Mouse (Mus musculus) embryonic facial prominence, embryonic 11.5 days (tissue): ENCODE data around the gene Terf2ip. TPM values are rescaled to one million over a fixed set of nuclear protein-coding genes. Genes with fewer than 3 reads are reported as not detected.

Source experiments
- ATAC-seq: fragments of 200-750 bp; cut with Nextera tagmentation; replicated peaks from 2 replicates; pipeline ENCODE4 v1.8.0; 2017; ENCODE audit warnings: low read depth; ENCODE audit not compliant: insufficient number of reproducible peaks, low FRiP score, low TSS enrichment
- DNase-seq: peaks from one replicate; pipeline ENCODE4 v3.0.0-alpha.2; 2015; ENCODE audit warnings: low spot score
- H3K27ac ChIP-seq: fragments of 300-500 bp; sonication (generic); replicated peaks from 2 replicates; pipeline ENCODE4 v1.5.1; 2014; ENCODE audit warnings: mild to moderate bottlenecking, low read depth, low read length, control low read depth
- H3K27me3 ChIP-seq: fragments of 300-500 bp; sonication (generic); 2 replicates; pipeline ENCODE4 v1.6.1; 2014; ENCODE audit warnings: mild to moderate bottlenecking, low read length, moderate library complexity, mixed read lengths; ENCODE audit not compliant: control insufficient read depth, insufficient read depth
- H3K36me3 ChIP-seq: fragments of 300-500 bp; sonication (generic); replicated peaks from 2 replicates; pipeline ENCODE4 v1.6.1; 2014; ENCODE audit warnings: low read depth, mild to moderate bottlenecking, low read length, moderate library complexity, mixed read lengths; ENCODE audit not compliant: control insufficient read depth, insufficient read depth
- H3K4me1 ChIP-seq: fragments of 300-500 bp; sonication (generic); 2 replicates; pipeline ENCODE4 v1.6.1; 2014; ENCODE audit warnings: low read length, mixed read lengths; ENCODE audit not compliant: control insufficient read depth, insufficient read depth
- H3K4me2 ChIP-seq: fragments of 300-500 bp; sonication (generic); 2 replicates; pipeline ENCODE4 v1.6.1; 2014; ENCODE audit warnings: low read depth, mild to moderate bottlenecking, control low read depth, low read length, moderate library complexity
- H3K4me3 ChIP-seq: fragments of 300-500 bp; sonication (generic); 2 replicates; pipeline ENCODE4 v1.5.1; 2014; ENCODE audit warnings: low read depth, low read length, control low read depth
- H3K9ac ChIP-seq: fragments of 300-500 bp; sonication (generic); replicated peaks from 2 replicates; pipeline ENCODE4 v1.6.1; 2014; ENCODE audit warnings: mild to moderate bottlenecking, control low read depth, low read length
- H3K9me3 ChIP-seq: fragments of 300-500 bp; sonication (generic); replicated peaks from 2 replicates; pipeline ENCODE4 v1.6.1; 2016; ENCODE audit warnings: mild to moderate bottlenecking, low read length, inconsistent platforms, mixed read lengths; ENCODE audit not compliant: control insufficient read depth
- WGBS: fragments of 180-500 bp; shearing (Covaris S2); extraction: QIAGEN DNeasy Blood & Tissue Kit; methylation state at CpG from one replicate; pipeline ENCODE4 v1.1.7; 2014; 5-methylcytosine and 5-hydroxymethylcytosine counted together
- polyA plus RNA-seq: library from polyadenylated mRNA; unstranded; fragments of >200 nt; fragmentation: Nextera tagmentation; extraction: Ambion mirVana; gene quantifications from 2 replicates; pipeline ENCODE4 v1.2.1, GENCODE M21; 2014

Terf2ip gene
- polyA plus RNA-seq, 1 experiment from 2014 or later: 21.3 TPM

- H3K27me3 ChIP-seq: no peaks in the 10 kb centered on the region
- no peak overlapping the region for H3K4me3 ChIP-seq
- no peaks in the 10 kb centered on the region for H3K4me1 ChIP-seq
- no peaks in the 10 kb centered on the region for H3K9me3 ChIP-seq
- H3K4me2 ChIP-seq: no peak overlapping the region
- 82% methylated on average over 10 of the region's 10 CpGs for WGBS
- DNase-seq (no peak), ATAC-seq (no peak)
- H3K27ac ChIP-seq: no peak overlapping the region
- H3K9ac ChIP-seq: no peak overlapping the region
- H3K36me3 ChIP-seq: no peaks in the 10 kb centered on the region
Measured at GRCm38 (mm10) chr8:111968541-111968940, 42.7 kb upstream of the Terf2ip start.

GRCm38 (mm10) chr8:111968991-111969390 is 42.2 kb upstream of the Terf2ip start:
- no peak for ATAC-seq

GRCm38 (mm10) chr8:111974138-111974537 is 37.1 kb upstream of the Terf2ip start:
- ATAC-seq (no peak), DNase-seq (no peak)
- Histone ChIP-seq H3K4me1 (no peaks in the 10 kb centered on the region), H3K4me3 (no peak overlapping the region), H3K9ac (no peak overlapping the region), H3K4me2 (no peak overlapping the region), H3K36me3 (no peaks in the 10 kb centered on the region; the same call in 1 of the 2 replicates), H3K27ac (no peak overlapping the region), H3K27me3 (no peaks in the 10 kb centered on the region), H3K9me3 (no peaks in the 10 kb centered on the region)
- 94% methylated on average over 12 of the region's 12 CpGs for WGBS

More at GRCm38 (mm10) chr8:111968991-111969390, 42.2 kb upstream of the Terf2ip start:
- no peak overlapping the region for H3K9ac ChIP-seq
- no peak overlapping the region for H3K4me2 ChIP-seq
- no peak for DNase-seq
- H3K36me3 ChIP-seq: no peaks in the 10 kb centered on the region
- H3K27me3 ChIP-seq: no peaks in the 10 kb centered on the region
- H3K4me3 ChIP-seq: no peak overlapping the region
- 45% methylated on average over 5 of the region's 5 CpGs for WGBS
- H3K27ac ChIP-seq: no peak overlapping the region
- H3K9me3 ChIP-seq: no peaks in the 10 kb centered on the region
- H3K4me1 ChIP-seq: no peaks in the 10 kb centered on the region

GRCm38 (mm10) chr8:111975706-111976105 is 35.5 kb upstream of the Terf2ip start:
- ATAC-seq (no peak), DNase-seq (no peak)
- Histone ChIP-seq H3K4me3 (no peak overlapping the region), H3K27me3 (no peaks in the 10 kb centered on the region), H3K9me3 (no peaks in the 10 kb centered on the region), H3K27ac (no peak overlapping the region), H3K9ac (no peak overlapping the region), H3K4me1 (no peaks in the 10 kb centered on the region), H3K36me3 (no peaks in the 10 kb centered on the region; the same call in 1 of the 2 replicates), H3K4me2 (no peak overlapping the region)
- WGBS: 91% methylated on average over 2 of the region's 2 CpGs

- ATAC-seq: no peak
- 76% methylated on average over 2 of the region's 2 CpGs for WGBS
- H3K27ac ChIP-seq: no peak overlapping the region
- H3K36me3 ChIP-seq: no peaks in the 10 kb centered on the region; the same call in 1 of the 2 replicates
- no peak for DNase-seq
- no peak overlapping the region for H3K9ac ChIP-seq
- H3K4me3 ChIP-seq: no peak overlapping the region
- H3K4me2 ChIP-seq: no peak overlapping the region
- no peaks in the 10 kb centered on the region for H3K27me3 ChIP-seq
- H3K4me1 ChIP-seq: no peaks in the 10 kb centered on the region
- H3K9me3 ChIP-seq: no peaks in the 10 kb centered on the region
Measured at GRCm38 (mm10) chr8:111976326-111976725, 34.9 kb upstream of the Terf2ip start.

GRCm38 (mm10) chr8:111978147-111978546 is 33.1 kb upstream of the Terf2ip start:
- no peak overlapping the region for H3K4me2 ChIP-seq
- H3K4me3 ChIP-seq: no peak overlapping the region
- H3K9me3 ChIP-seq: no peaks in the 10 kb centered on the region
- ATAC-seq: no peak
- no peaks in the 10 kb centered on the region; the same call in 1 of the 2 replicates for H3K36me3 ChIP-seq
- H3K27me3 ChIP-seq: no peaks in the 10 kb centered on the region
- no peak overlapping the region for H3K27ac ChIP-seq
- H3K9ac ChIP-seq: no peak overlapping the region
- WGBS: 78% methylated on average over 10 of the region's 10 CpGs
- no peaks in the 10 kb centered on the region for H3K4me1 ChIP-seq
- DNase-seq: no peak

- Histone ChIP-seq H3K36me3 (no peaks in the 10 kb centered on the region; the same call in 1 of the 2 replicates), H3K4me1 (no peaks in the 10 kb centered on the region), H3K4me3 (no peak overlapping the region), H3K4me2 (no peak overlapping the region), H3K27me3 (no peaks in the 10 kb centered on the region), H3K27ac (no peak overlapping the region), H3K9me3 (no peaks in the 10 kb centered on the region), H3K9ac (no peak overlapping the region)
- WGBS: 72% methylated on average over 7 of the region's 7 CpGs
- ATAC-seq: no peak
- no peak for DNase-seq
Measured at GRCm38 (mm10) chr8:111982116-111982515, 29.1 kb upstream of the Terf2ip start.

GRCm38 (mm10) chr8:111984511-111984910 is 26.7 kb upstream of the Terf2ip start:
- WGBS: 85% methylated on average over 10 of the region's 10 CpGs
- no peaks in the 10 kb centered on the region for H3K9me3 ChIP-seq
- H3K27me3 ChIP-seq: no peaks in the 10 kb centered on the region
- no peaks in the 10 kb centered on the region; the same call in none of the 2 replicates for H3K36me3 ChIP-seq
- H3K4me3 ChIP-seq: no peak overlapping the region
- ATAC-seq (no peak), DNase-seq (no peak)
- no peak overlapping the region for H3K9ac ChIP-seq
- no peak overlapping the region for H3K27ac ChIP-seq
- no peak overlapping the region for H3K4me2 ChIP-seq
- no peaks in the 10 kb centered on the region for H3K4me1 ChIP-seq
